Mouse (Mus musculus) left cerebral cortex, adult 18-20 months (tissue): ENCODE measurements around the gene 1500009L16Rik. TPM values are rescaled to one million over a fixed set of nuclear protein-coding genes. Genes with fewer than 3 reads are reported as not detected.

Experiments
- DNase-seq, 2 experiments: peaks; one replicate each; pipeline ENCODE4 v3.0.0; 2021 to 2022; ENCODE audit warnings: low spot score in 2 of 2, mixed read lengths in 1 of 2
- long read RNA-seq, 2 experiments: library from polyadenylated mRNA; stranded (forward); transcript quantifications; one replicate each; pipeline ENCODE4 v2.0.0; 2021
- total RNA-seq, 2 experiments: library from RNA; stranded (reverse); gene quantifications; 2 replicates each; pipeline ENCODE4 v1.2.3; 2021

The 1500009L16Rik gene
- total RNA-seq: 10 to 100 TPM; 19.0 to 19.5 TPM
- long read RNA-seq, experiment 1, transcript 1500009L16Rik-201 (6 exons, 1,194 nt): major isoform, 9 of 17 reads
- long read RNA-seq, experiment 1, partial matches to known transcripts: 0 of 17 reads
- long read RNA-seq, experiment 1, other reads (novel, unspliced or antisense): 8 of 17 reads
- long read RNA-seq, experiment 2, transcript 1500009L16Rik-201 (6 exons, 1,194 nt): major isoform, 11 of 15 reads
- long read RNA-seq, experiment 2, partial matches to known transcripts: 0 of 15 reads
- long read RNA-seq, experiment 2, other reads (novel, unspliced or antisense): 4 of 15 reads

DNA sequence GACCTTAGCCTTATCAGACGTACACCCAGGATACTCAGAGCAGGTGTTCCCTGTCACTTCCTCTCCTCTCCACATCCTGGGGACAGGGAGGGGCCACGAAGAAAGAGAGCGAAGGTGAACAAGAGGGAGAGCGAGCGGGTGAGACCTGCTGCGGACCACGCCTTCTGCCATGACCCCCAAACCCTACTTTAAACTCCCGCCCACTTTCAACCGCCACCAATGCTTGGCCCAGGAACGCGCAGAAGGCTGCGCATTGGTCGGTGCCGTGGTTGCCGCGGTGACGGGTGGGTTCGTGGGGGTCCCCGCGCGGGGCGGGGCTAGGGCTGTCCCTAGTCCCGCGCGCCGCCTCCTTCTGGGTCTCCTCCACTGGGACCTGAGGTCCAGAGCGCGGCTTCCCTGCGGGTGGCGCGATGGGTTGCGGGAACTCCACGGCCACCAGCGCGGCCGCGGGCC lies at the start of gene 1500009L16Rik:
Gene 1500009L16Rik (plus strand): TSS at position 287 of the 453 bp plus-strand sequence.
- peak; percentile 48 to 65 for DNase-seq

DNA sequence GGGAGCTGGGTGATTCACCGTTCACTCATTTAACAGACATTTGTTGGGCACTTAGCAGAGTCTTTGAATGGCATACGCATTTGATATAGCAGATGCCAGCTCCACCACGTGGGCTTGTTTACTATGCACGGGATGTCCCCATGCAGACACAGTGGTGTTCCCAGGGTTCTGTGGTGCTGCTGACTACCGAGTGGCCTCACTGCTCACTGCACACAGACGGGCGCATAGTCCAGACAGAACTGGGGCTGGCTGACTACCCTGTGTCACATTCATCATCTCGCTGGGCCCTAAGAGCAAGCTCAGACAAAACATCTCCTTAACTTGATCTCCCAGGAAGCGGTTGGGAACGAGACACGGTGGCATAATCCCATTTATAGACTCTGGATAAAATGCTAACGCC lies 41.3 kb upstream of the 1500009L16Rik start:
- no peak for DNase-seq

DNA sequence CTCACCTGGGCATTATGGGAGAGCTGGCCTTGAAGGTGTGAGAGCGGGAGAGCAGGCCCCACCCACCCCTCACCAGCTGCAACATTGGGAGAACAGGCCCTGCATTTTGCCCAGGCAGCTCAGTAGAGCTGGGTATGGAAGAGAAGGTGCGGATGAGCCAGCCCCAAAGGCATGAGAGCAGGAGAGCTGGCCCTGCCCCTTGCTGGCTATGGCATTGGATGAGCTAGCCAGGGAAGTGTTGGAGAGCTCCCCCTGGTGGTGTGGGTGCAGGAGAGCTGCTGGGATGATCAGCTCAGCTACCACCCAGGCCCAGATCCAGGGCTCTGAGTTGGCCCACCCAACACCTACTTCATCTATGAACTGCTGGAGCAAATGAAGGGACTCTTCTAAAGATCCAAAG lies 34.5 kb upstream of the 1500009L16Rik start:
- DNase-seq: no peak

DNA sequence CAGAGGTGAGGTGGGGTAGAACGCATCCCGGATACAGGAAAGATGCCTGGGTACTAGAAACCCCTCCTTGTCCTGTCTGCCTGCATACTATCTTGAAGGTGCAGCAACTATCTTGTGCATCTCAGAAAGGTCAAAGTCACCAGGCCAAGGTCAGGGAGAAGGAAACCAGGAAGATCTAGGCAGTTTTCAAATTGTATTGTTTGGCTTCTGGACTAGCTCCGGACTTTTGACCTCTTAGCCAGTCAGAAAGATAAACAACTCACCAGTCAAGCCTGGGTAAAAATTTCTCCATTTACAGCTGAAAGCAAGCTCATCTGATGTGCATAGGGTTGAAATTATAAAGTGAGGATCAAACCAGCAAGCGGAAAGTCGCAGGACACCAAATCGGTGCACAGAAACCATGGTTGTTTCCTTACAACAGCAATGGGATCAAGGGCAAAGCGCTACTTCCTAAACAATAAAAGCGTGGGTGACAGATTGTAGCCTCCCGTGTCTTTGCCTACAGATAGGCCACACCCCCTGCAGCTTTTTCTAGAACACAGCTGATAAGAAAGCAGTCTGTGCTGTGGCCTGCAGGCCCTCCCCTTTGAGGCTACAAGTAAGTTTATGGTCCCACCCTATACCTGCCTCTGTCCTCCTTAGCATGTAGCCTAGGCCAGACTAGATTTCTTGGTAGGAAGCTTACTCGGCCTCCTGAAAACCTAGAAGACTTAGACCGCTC lies 30.3 kb upstream of the 1500009L16Rik start:
- DNase-seq: no peak

DNA sequence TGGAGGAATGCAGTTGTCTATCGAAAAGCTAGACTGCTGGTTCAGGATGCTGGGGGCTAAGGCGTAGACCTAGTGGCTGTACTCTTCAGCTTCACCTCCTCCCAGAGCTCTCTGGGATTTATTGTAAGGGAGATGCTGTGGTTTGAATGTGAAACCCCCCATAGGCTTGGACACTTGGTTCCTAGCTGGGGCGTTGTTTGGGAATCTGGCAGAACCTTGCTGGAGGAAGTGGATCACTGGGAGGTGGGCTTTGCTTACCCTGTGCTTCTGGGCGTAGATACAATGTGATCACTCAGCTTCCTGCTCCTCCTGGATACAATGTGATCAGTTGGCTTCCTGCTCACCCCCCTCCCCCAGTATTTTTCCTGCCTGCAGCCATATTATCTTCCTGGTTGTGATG lies 26.4 kb upstream of the 1500009L16Rik start:
- no peak for DNase-seq

DNA sequence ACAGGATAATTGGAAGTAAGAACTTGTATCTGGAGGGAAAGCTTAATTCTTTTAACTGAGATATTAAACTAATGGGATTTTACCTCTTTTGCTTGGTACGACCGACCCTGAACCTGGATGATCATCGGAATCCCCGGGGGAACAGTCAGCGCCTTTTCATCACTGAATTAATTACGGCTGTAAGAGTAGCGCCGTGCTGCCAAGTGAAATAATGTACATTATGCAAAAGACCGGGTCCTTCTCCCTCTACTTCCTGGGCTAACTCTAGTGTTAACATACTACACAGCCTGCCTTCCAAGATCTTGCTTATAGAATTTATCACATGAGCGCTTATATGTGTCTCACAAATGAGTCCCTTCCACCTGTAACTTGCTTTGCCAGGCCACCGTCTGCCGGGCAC lies 16.0 kb upstream of the 1500009L16Rik start:
- DNase-seq: no peak

DNA sequence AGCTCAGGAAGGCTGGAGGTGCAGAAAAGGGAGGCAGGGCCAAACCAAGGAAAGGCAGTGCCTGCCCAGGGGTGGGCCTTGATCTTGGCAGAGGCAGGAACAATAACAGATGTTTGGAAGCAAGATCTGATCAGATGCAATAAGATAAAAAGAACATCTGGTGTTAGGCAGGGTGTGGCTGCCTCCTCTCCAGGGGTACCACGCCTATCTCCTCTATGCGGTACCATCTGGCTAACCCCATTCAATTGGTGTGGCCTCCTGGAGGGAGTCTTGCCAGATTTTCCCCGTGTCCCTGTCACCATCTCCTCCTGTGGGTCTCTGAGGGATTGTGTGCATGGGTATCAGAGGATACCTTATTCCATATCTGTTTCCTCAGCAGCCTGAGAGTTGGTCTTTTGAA lies 12.7 kb upstream of the 1500009L16Rik start:
- no peak for DNase-seq

DNA sequence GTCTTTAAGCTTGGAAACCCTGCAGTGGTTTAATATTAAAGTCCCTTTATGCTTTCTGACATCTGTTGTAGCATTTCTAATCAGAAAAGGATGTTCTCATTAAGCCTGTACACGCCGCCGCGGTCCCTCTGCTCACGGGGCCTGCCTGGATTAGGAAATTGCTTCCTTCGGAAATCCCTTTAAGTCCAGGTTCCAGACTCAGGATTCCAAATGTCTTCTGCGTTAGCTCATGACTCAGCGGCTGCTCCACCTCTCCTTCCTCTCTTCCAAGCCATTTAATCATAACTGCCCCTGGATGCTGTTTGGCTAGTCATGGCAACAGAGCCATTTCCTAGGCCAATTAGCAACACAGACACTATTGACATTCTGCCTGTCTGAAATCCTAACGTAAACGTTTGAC lies 10.9 kb upstream of the 1500009L16Rik start:
- no peak for DNase-seq

DNA sequence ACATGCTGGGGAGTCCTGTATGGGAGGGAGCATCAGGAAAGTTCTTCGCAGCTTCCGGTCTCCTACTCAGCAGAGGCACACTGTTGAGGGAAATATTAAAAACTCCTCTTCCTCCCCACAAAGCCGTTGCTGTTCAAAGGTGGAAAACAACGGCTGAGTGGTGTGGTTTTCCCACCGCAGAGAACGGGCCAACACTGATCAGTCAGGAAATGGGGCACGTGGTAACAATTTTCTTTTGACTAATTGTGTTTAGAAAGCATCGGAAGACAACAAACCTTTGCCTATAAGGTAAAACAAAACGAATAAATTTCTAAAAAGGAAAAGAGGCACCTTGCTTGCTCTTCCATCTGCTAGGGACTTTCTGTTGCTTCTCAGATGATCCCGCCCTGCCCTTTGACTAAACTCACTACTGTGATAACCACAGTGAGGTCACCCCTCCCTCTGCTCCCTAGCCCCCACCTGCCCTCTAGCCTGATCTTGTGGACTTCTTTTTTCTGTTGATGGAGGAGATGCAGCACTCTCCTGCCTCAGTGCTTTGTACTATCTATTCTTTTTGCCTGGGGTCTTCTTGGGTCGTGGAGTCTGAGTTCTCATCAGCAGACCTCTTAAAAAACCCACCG lies 3.7 kb upstream of the 1500009L16Rik start:
- no peak for DNase-seq

DNA sequence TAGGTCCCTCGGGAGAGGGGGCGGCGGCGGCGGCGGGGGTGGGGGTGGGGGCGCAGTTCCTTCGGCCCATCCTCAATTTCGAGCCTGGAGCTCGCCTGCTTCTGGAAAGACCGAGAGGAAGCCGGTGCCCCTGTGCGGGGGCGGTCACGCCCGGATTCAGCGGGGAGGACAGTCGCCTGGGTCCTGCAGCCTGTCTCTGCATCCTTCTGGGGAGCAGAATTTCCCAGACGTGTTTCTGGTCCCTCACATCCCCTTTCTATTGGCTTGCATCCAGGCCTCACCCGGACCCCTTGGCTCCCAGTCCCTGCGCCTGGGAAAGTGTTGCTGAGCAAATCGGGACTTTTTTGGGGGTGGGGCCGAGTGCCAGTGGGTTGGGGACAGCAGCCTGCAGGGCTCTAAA lies 390 bp downstream of the 1500009L16Rik start:
- DNase-seq: peak; percentile 29 to 31

DNA sequence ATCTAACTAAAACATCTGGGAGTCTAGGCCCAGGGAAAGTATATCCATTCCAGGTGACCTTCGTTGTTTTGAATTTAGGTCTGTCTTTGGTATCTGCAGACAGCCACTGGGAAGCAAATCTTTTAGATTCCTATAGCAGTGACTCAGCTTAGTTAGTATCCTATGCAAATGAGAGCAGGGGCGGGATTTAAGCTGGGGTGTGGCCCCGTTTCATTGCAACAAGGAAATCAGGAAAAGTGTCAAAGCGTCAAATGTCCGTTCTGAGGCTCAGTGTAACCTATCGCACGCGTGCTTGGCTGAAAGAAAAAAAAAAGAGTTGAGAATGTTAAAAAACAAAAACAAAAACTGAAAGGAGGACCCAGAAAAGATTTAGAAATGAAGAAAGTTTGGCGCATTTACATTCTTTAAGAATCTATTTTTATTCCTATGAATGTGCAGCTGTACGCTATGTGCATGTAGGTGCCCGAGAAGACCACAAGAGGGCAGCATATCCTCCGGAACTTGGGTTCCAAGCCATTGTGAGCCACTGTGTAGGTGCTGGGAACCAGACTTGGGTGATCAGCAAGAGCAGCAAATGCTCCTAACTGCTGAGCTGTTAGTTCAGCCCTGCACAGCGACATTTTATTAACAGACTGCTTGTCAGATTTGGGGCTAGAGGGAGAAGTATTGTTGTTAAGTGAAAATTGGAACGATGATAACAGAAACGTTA lies 1.8 kb downstream of the 1500009L16Rik start:
- no peak for DNase-seq

DNA sequence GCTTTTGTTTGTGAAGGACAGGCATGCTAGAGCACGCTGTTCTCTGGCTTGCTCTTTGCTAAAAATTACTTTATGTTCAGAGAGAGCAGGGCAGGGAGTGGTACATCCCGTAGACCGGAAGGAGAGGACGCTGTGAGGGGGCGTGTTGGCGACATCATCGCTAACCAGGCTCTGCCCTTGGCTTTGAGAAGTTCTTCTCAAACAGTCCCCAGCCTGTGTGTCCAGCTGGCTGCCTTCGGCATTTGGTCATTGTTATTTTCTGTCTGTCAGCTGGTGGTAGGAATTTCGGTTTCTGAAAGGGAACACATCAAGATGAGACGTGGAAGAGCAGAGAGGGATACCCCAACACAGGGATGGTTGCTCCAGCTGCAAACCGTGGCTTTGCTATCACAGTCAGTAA lies 3.5 kb downstream of the 1500009L16Rik start:
- DNase-seq: no peak

DNA sequence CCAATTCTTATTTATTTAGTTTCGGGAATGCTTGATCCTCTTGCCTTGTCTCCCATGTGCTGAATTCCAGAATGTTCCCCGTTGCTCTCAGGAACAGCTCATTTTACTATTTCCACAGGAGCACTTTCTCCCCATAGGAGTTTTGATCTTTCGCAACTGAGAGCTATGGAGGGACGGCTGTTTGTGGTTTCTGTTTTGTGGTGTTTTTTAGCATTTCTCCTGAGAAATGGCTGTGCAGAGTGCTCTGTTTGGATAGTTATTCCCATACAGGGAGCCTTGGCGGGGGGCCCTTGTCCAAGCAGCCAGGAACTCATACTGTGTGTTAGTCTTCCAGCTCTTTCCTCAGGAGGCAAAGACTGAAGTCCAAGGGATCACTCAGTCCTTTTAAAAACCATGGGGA lies 5.2 kb downstream of the 1500009L16Rik start:
- DNase-seq: no peak

DNA sequence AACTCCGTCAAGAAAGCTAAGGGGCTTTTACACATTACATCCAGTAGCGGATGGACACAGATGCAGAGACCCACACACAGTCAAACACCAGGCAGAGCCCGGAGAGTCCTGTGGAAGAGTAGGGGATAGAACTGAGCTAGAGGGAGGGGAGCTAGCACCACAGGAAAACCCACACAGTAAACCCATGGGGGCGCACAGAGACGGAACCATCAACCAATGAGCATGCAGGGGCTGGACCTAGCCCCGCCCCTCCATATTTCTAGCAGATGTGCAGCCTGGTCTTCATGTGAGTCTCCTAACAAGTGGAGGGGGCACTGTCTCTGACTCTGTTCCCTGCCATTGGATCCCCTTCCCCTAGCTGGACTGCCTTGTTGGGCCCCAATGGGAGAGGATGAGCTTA lies 5.9 kb downstream of the 1500009L16Rik start:
- DNase-seq: no peak

DNA sequence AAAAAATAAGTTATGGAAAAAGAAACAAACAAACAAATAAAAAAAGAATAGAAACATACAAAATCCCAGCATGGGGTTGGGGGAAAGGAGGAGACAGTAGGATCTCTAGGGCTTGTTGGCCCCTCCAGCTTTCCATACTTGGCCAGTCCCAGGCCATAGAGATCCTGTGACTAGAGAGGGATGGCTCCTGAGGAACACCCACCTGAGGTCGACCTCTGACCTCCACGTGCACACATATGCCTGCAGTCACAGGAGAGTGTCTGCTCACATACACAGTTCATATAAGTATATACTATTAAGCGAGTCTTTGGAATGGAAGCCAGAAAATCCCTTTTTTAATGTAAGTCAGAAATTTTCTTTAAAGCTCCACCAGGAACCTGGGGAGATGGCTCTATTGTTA lies 6.4 kb downstream of the 1500009L16Rik start:
- no peak for DNase-seq

DNA sequence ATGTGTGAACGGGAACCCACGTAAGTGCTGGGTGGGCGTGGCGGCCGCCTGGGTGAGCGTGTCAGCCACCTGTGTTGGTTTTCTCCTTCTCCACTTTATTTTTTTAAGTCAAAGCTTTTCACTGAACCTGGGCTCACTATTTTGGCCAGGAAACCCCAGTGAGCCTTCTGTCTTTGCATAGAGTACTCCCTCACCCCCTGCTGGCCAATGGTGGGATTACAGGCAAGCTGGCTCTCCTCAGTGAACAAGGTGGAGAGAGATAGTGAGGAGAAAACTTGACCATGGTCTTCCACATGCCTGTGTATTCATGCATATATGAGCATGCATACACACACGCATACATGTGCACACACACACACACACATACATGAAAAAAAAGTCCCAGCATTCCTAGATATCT lies 6.8 kb downstream of the 1500009L16Rik start:
- peak; percentile 84 to 97 for DNase-seq

DNA sequence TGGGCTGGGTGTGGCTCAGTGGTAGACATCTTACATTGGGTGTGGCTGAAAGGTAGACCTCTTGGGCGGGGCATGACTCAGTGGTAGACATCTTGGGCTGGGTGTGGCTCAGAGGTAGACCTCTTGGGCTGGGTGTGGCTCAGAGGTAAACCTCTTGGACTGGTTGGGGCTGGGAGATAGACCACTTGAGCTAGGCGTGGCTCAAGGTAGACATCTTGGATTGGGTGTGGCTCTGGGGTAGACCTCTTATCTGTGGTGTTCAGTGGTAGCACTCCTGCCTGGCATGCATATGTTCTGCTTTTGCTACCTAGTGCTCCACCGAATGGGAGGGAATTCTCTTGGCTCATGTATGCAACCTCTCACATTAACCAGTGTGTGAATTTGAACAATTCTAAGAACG lies 11.1 kb downstream of the 1500009L16Rik start:
- DNase-seq: no peak

DNA sequence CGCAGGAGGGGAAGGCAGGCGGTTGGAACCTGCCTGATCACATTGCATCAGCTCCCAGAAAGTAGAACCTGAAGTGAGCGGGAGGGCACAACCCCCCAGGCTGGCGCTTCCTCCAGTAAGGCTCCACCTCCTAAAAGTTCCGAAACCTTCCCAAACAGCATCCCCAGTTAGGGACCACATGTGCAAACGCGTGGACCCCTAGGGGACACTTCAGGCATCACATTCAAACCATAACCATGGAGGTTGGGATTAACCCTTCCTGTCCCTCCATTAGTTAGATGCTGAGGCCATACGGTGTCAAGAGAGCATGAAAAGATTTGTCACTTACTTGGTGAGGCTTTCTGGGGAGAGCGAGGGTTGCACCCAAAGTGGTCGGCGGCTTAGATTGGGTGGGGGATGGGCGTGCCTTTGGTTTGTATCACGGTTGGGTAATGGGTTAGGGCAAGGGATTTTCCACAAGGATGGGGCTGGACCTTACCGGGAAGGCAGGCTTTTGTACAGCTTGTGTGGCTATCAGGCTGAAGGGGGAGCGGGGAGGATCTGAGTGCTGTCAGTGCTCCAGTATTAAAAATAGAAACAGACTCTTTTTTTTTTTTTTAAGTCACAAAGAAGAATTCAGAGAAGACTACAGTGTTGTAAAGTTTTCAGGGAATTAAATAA lies 16.5 kb downstream of the 1500009L16Rik start:
- no peak for DNase-seq

DNA sequence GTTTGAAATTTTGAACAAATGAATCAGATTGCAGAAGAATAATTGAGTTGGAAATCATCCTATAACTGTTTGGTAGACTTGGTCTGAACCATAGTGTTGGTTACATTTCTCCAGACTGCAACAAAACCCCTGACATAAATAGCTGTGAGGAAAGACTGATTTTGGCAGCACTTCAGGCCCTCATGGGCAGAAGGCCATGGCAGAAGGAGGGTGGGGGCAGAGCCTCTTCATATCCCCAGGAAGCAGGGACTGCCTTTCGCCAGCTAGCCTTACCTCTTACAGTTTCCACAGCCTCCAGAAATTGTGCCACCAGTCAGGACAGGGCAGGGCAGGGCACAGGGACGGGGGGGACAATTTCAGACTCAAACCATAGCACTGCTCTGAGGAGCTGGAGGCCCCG lies 22.0 kb downstream of the 1500009L16Rik start:
- DNase-seq: no peak

DNA sequence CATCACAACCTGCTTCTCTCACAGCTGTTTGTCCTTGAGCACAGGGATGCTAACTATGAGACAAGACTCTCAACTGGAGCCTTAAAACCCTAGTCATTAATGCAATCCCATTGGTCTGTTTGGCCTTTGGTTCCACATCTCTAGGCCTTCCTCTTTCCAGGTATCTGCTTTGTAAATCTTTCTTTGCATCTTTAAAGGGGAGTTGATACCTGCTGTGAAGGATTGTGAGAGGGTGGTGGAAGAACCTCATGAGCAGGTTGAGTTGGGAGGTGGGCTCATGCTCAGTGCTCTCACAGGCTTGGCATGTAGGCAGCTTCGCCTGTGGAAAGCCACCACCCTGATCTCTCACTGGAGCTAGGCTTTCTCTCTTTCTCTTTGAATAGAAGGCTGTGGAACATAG lies 30.4 kb downstream of the 1500009L16Rik start:
- DNase-seq: no peak

DNA sequence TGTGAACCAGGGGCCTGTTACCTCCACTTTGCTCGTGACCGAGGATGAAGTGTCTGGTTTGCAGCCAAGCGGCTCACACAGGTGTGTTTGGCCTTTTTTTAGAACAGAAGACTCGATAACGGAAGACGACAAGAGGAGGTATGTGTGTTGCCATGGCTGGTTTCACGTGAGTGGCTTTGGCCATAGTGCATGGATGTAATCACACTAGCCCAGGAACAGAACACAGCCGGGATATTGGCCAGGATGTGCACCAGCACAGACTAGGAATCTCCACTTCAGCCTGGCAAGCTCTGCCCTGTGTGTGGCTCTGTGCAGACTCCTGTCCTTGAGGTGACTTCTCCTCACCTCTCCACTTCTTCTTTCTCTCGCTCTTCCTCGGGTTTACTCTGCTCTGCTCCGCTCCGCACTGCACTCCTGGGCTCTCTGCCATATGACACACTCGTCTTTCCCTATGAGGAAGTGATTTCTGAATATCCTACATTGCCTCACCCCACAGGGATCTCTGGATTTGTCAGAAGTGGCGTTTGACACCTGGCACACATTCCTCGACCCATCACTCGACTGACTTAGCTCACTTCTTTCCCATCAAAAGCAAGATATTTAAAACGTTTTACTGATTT lies 34.8 kb downstream of the 1500009L16Rik start:
- no peak for DNase-seq
